Mouse (Mus musculus) kidney, postnatal 0 days (tissue): ENCODE results near the gene Trpv6. TPM values are rescaled to one million over a fixed set of nuclear protein-coding genes. Genes with fewer than 3 reads are reported as not detected.

Source experiments
- ATAC-seq: fragments of 200-750 bp; cut with Nextera tagmentation; replicated peaks from 2 replicates; pipeline ENCODE4 v1.8.0; 2017; ENCODE audit warnings: low read depth, moderate number of reproducible peaks, moderate TSS enrichment, moderate library complexity; ENCODE audit not compliant: low FRiP score
- DNase-seq: peaks from one replicate; pipeline ENCODE4 v3.0.0-alpha.2; 2016; ENCODE audit warnings: low spot score
- H3K27ac ChIP-seq: fragments of 300-500 bp; sonication (generic); 2 replicates; pipeline ENCODE4 v1.5.1; 2014; ENCODE audit warnings: mild to moderate bottlenecking
- H3K27me3 ChIP-seq: fragments of 300-500 bp; sonication (generic); 2 replicates; pipeline ENCODE4 v1.6.1; 2014; ENCODE audit warnings: low read length, mixed read lengths; ENCODE audit not compliant: insufficient read depth
- H3K36me3 ChIP-seq: fragments of 300-500 bp; sonication (generic); 2 replicates; pipeline ENCODE4 v1.6.1; 2014; ENCODE audit warnings: low read length, mixed read lengths; ENCODE audit not compliant: insufficient read depth
- H3K4me1 ChIP-seq: fragments of 300-500 bp; sonication (generic); replicated peaks from 2 replicates; pipeline ENCODE4 v1.6.1; 2014; ENCODE audit warnings: antibody characterized with exemption, low read length, mixed read lengths; ENCODE audit not compliant: insufficient read depth
- H3K4me2 ChIP-seq: fragments of 300-500 bp; sonication (generic); 2 replicates; pipeline ENCODE4 v1.6.1; 2014; ENCODE audit warnings: mild to moderate bottlenecking, low read length, moderate library complexity, mixed read lengths
- H3K4me3 ChIP-seq: fragments of 300-500 bp; sonication (generic); replicated peaks from 2 replicates; pipeline ENCODE4 v1.5.1; 2014; ENCODE audit warnings: low read depth, low read length
- H3K9ac ChIP-seq: fragments of 300-500 bp; sonication (generic); 2 replicates; pipeline ENCODE4 v1.6.1; 2014; ENCODE audit warnings: low read depth, low read length
- H3K9me3 ChIP-seq: fragments of 300-500 bp; sonication (generic); replicated peaks from 2 replicates; pipeline ENCODE4 v1.6.1; 2016; ENCODE audit warnings: low read length, inconsistent platforms, mixed read lengths
- CTCF ChIP-seq: IDR thresholded peaks from 2 replicates; pipeline ENCODE4 v1.5.1; 2016; ENCODE audit warnings: antibody characterized with exemption, low read depth, mild to moderate bottlenecking, moderate library complexity
- WGBS: fragments of 180-500 bp; shearing (Covaris S2); extraction: QIAGEN DNeasy Blood & Tissue Kit; methylation state at CpG from one replicate; pipeline ENCODE4 v1.1.7; 2014; 5-methylcytosine and 5-hydroxymethylcytosine counted together
- polyA plus RNA-seq: library from polyadenylated mRNA; unstranded; fragments of >200 nt; fragmentation: Nextera tagmentation; extraction: Ambion mirVana; gene quantifications from 2 replicates; pipeline ENCODE4 v1.2.1, GENCODE M21; 2015

The Trpv6 gene
- polyA plus RNA-seq, 1 experiment from 2014 or later, result 5.8 TPM

DNA sequence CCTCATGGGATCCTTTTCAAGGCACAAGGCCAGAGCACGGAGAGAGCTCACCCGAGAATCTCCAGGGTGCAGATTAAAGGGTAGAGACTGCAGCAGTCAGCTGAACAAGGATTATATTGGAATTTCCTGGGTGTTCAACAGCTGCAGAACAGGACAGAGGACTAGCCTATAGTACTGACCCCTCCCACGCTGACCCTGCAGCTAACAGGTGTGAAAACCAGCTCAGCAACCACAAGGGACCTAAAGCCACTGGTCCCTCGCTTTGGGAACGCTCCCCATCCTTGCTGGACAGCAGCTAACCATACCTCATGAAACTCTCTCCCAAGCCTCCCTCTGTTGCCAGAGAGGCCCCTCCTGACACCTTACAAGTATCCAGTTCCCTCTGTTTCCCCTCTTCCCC is 28.6 kb downstream of the Trpv6 start:
- no peak overlapping the region for H3K4me3 ChIP-seq
- H3K9ac ChIP-seq, result no peak overlapping the region
- ATAC-seq, result no peak
- H3K9me3 ChIP-seq, result no peaks in the 10 kb centered on the region
- no peak for TF ChIP-seq CTCF
- no peak overlapping the region for H3K27ac ChIP-seq
- H3K4me2 ChIP-seq, result no peak overlapping the region
- H3K4me1 ChIP-seq, result 0 out of 2 replicates have a peak, but pooled peaks cover 3% of the 10 kb centered on the region
- H3K36me3 ChIP-seq, result no peaks in the 10 kb centered on the region
- DNase-seq, result no peak
- WGBS, result 60% methylated on average over 5 of the region's 5 CpGs
- no peaks in the 10 kb centered on the region for H3K27me3 ChIP-seq

GRCm38 (mm10) chr6:41606214-41606613 is 30.0 kb downstream of the Trpv6 start:
- H3K9ac ChIP-seq, result peak overlapping the region; percentile 73; the same call in 1 of the 2 replicates
- ATAC-seq, result no peak

GRCm38 (mm10) chr6:41605794-41606104 is 30.5 kb downstream of the Trpv6 start:
- WGBS, result 3% methylated on average over 7 of the region's 7 CpGs
- Histone ChIP-seq H3K4me3 (peak overlapping the region; percentile 61), H3K27ac (no peak overlapping the region), H3K4me2 (peak overlapping the region; percentile 97), H3K9me3 (no peaks in the 10 kb centered on the region), H3K4me1 (0 out of 2 replicates have a peak, but pooled peaks cover 3% of the 10 kb centered on the region), H3K36me3 (no peaks in the 10 kb centered on the region), H3K27me3 (no peaks in the 10 kb centered on the region), H3K9ac (peak overlapping the region; percentile 73)
- ATAC-seq (peak; percentile 40; the same call in 1 of the 2 replicates), DNase-seq (peak; percentile 2)
- TF ChIP-seq CTCF, result no peak

More at GRCm38 (mm10) chr6:41606214-41606613, 30.0 kb downstream of the Trpv6 start:
- H3K27ac ChIP-seq, result no peak overlapping the region
- 0 out of 2 replicates have a peak, but pooled peaks cover 3% of the 10 kb centered on the region for H3K4me1 ChIP-seq
- WGBS, result 14% methylated on average over 4 of the region's 4 CpGs
- no peaks in the 10 kb centered on the region for H3K36me3 ChIP-seq
- H3K9me3 ChIP-seq, result no peaks in the 10 kb centered on the region
- H3K4me2 ChIP-seq, result peak overlapping the region; percentile 97
- H3K4me3 ChIP-seq, result no peak overlapping the region
- no peak for DNase-seq
- H3K27me3 ChIP-seq, result no peaks in the 10 kb centered on the region
- TF ChIP-seq CTCF, result no peak

GRCm38 (mm10) chr6:41605061-41605793 is 31.0 kb downstream of the Trpv6 start, which contains the start of gene Ephb6:
TSS of gene Ephb6 (plus strand) at chr6:41605482.
- Histone ChIP-seq H3K4me1 (0 out of 2 replicates have a peak, but pooled peaks cover 3% of the 10 kb centered on the region), H3K9ac (peak within 1 kb of the TSS; percentile 73), H3K4me3 (peak within 1 kb of the TSS; percentile 61), H3K27me3 (no peaks in the 10 kb centered on the region), H3K27ac (peak within 1 kb of the TSS; percentile 82), H3K36me3 (no peaks in the 10 kb centered on the region), H3K9me3 (no peaks in the 10 kb centered on the region), H3K4me2 (peak within 1 kb of the TSS; percentile 97)
- peak; percentile 26; the same call in 1 of the 2 replicates for TF ChIP-seq CTCF
- peak; percentile 93 for ATAC-seq
- WGBS, result under 1% methylated on average over 68 of the region's 68 CpGs
- peak; percentile 93 for DNase-seq

- Histone ChIP-seq H3K9ac (peak overlapping the region; percentile 73), H3K4me2 (peak overlapping the region; percentile 97), H3K27ac (peak overlapping the region; percentile 82), H3K36me3 (no peaks in the 10 kb centered on the region), H3K4me1 (0 out of 2 replicates have a peak, but pooled peaks cover 3% of the 10 kb centered on the region), H3K4me3 (peak overlapping the region; percentile 61), H3K27me3 (no peaks in the 10 kb centered on the region), H3K9me3 (no peaks in the 10 kb centered on the region)
- peak; percentile 75 for TF ChIP-seq CTCF
- WGBS, result under 1% methylated on average over 23 of the region's 23 CpGs
- peak; percentile 69 for ATAC-seq
- DNase-seq, result peak; percentile 82
These were observed 31.7 kb downstream of the Trpv6 start for GRCm38 (mm10) chr6:41604401-41605050.

- Histone ChIP-seq H3K9me3 (no peaks in the 10 kb centered on the region), H3K27ac (no peak overlapping the region), H3K4me2 (no peak overlapping the region), H3K4me1 (no peaks in the 10 kb centered on the region), H3K36me3 (no peaks in the 10 kb centered on the region), H3K9ac (no peak overlapping the region), H3K27me3 (no peaks in the 10 kb centered on the region), H3K4me3 (no peak overlapping the region)
- 58% methylated on average over 1 of the region's 1 CpGs for WGBS
- no peak for TF ChIP-seq CTCF
- DNase-seq (no peak), ATAC-seq (no peak)
These were observed 54.0 kb downstream of the Trpv6 start for GRCm38 (mm10) chr6:41582189-41582588.
